Mouse (Mus musculus) lung, postnatal 0 days (tissue): ENCODE results near the gene Epb41l3. TPM values are rescaled to one million over a fixed set of nuclear protein-coding genes. Genes with fewer than 3 reads are reported as not detected.

ENCODE experiments used
- ATAC-seq: fragments of 200-750 bp; cut with Nextera tagmentation; 2 replicates; pipeline ENCODE4 v1.8.0; 2017; ENCODE audit warnings: moderate library complexity
- DNase-seq: peaks from one replicate; pipeline ENCODE4 v3.0.0-alpha.2; 2016; ENCODE audit warnings: low spot score
- H3K27ac ChIP-seq: fragments of 300-500 bp; sonication (generic); 2 replicates; pipeline ENCODE4 v1.5.1; 2014; ENCODE audit warnings: antibody characterized with exemption, mild to moderate bottlenecking, low read length, mixed read lengths
- H3K27me3 ChIP-seq: fragments of 300-500 bp; sonication (generic); replicated peaks from 2 replicates; pipeline ENCODE4 v1.6.1; 2014; ENCODE audit warnings: low read length, mixed read lengths; ENCODE audit not compliant: insufficient read depth
- H3K36me3 ChIP-seq: fragments of 300-500 bp; sonication (generic); 2 replicates; pipeline ENCODE4 v1.6.1; 2014; ENCODE audit warnings: low read length, mixed read lengths; ENCODE audit not compliant: insufficient read depth
- H3K4me1 ChIP-seq: fragments of 300-500 bp; sonication (generic); 2 replicates; pipeline ENCODE4 v1.6.1; 2014; ENCODE audit warnings: antibody characterized with exemption, low read depth, low read length, mixed read lengths; ENCODE audit not compliant: insufficient read depth
- H3K4me2 ChIP-seq: fragments of 300-500 bp; sonication (generic); replicated peaks from 2 replicates; pipeline ENCODE4 v1.6.1; 2014; ENCODE audit warnings: low read depth, mild to moderate bottlenecking, low read length, moderate library complexity, mixed read lengths
- H3K4me3 ChIP-seq: fragments of 300-500 bp; sonication (generic); 2 replicates; pipeline ENCODE4 v1.5.1; 2014; ENCODE audit warnings: low read depth, low read length
- H3K9ac ChIP-seq: fragments of 300-500 bp; sonication (generic); replicated peaks from 2 replicates; pipeline ENCODE4 v1.6.1; 2014; ENCODE audit warnings: low read depth, mild to moderate bottlenecking
- H3K9me3 ChIP-seq: fragments of 300-500 bp; sonication (generic); 2 replicates; pipeline ENCODE4 v1.6.1; 2016; ENCODE audit warnings: low read length, mixed read lengths
- CTCF ChIP-seq: IDR thresholded peaks from 2 replicates; pipeline ENCODE4 v1.5.1; 2016; ENCODE audit warnings: antibody characterized with exemption, mild to moderate bottlenecking
- EP300 ChIP-seq: IDR thresholded peaks from 2 replicates; pipeline ENCODE4 v1.6.1; 2016; ENCODE audit warnings: antibody characterized with exemption, mild to moderate bottlenecking, control low read depth
- WGBS: fragments of 180-500 bp; shearing (Covaris S2); extraction: QIAGEN DNeasy Blood & Tissue Kit; methylation state at CpG from one replicate; pipeline ENCODE4 v1.1.7; 2014; 5-methylcytosine and 5-hydroxymethylcytosine counted together
- polyA plus RNA-seq: library from polyadenylated mRNA; unstranded; fragments of >200 nt; fragmentation: Nextera tagmentation; extraction: Ambion mirVana; gene quantifications from 2 replicates; pipeline ENCODE4 v1.2.1, GENCODE M21; 2015

Gene Epb41l3
- polyA plus RNA-seq, 1 experiment from 2014 or later = 10.0 TPM

DNA sequence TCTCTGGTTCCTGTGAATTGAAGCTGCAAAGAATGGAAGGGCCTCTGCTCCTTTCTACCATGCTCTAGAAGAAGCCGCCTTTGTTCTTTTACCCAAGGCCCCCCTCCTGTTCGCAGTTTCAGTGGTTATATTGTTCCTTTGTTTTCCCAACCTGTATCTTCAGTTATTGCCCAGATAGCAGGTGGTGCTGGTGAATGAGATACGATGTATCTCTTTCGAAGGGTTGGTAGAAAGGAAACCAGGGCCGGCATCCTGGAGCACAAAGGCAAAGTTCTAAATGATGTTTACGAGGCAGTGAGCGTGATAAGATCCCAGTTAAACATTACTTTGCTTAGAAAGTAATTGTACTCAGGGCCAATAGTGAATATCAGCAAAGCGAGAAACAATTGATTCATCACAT lies 27.8 kb downstream of the Epb41l3 start:
- no peaks in the 10 kb centered on the region for H3K27me3 ChIP-seq
- DNase-seq (no peak), ATAC-seq (no peak)
- H3K4me2 ChIP-seq = no peak overlapping the region
- TF ChIP-seq CTCF = no peak
- TF ChIP-seq EP300 = no peak
- no peak overlapping the region for H3K27ac ChIP-seq
- no peaks in the 10 kb centered on the region for H3K9me3 ChIP-seq
- WGBS = 74% methylated on average over 8 of the region's 8 CpGs
- no peaks in the 10 kb centered on the region for H3K36me3 ChIP-seq
- no peak overlapping the region for H3K9ac ChIP-seq
- H3K4me1 ChIP-seq = no peaks in the 10 kb centered on the region
- no peak overlapping the region for H3K4me3 ChIP-seq

DNA sequence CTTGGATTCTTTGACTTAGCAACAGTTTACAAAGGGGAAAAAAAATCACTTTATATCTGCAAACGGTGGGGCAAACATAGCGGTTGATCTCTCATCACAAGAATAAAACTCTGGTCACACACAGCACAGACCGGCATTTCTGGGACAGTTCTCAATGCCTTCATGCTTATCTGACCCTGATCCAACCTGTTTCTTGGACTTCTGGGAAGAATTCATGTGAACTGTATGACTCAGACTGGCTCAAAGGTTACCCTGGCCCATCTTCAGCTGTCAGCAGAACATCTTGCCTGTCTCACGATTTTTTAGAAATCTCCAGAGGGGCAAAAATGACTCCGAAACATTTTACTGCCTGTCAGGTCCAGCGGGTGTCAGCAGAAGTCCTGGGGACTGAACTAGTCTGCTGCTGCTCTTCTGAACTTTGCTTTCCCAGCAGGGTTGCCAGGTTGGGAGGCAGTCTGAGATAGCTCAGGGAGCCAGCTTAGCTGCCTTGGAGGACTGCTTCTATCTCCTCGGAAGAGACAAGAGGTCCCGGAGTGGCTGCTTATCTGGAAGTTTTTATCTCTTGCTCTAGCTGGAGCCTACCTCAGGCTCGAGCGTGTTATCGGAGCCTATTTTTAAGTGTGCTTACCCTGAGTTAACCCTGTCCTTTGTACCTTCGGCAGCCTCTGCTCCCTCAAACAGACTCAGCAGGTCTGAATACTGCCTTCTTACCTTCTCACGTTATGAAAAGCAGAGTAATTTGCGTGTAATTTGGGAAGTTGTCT lies 29.7 kb downstream of the Epb41l3 start:
- Histone ChIP-seq H3K9ac (no peak overlapping the region), H3K4me3 (no peak overlapping the region), H3K4me1 (no peaks in the 10 kb centered on the region), H3K27me3 (no peaks in the 10 kb centered on the region), H3K9me3 (no peaks in the 10 kb centered on the region), H3K27ac (no peak overlapping the region), H3K4me2 (peak overlapping the region; percentile 19; the same call in 1 of the 2 replicates), H3K36me3 (no peaks in the 10 kb centered on the region)
- WGBS = 22% methylated on average over 14 of the region's 14 CpGs
- TF ChIP-seq EP300 (no peak), CTCF (no peak)
- no peak for DNase-seq
- ATAC-seq = no peak

DNA sequence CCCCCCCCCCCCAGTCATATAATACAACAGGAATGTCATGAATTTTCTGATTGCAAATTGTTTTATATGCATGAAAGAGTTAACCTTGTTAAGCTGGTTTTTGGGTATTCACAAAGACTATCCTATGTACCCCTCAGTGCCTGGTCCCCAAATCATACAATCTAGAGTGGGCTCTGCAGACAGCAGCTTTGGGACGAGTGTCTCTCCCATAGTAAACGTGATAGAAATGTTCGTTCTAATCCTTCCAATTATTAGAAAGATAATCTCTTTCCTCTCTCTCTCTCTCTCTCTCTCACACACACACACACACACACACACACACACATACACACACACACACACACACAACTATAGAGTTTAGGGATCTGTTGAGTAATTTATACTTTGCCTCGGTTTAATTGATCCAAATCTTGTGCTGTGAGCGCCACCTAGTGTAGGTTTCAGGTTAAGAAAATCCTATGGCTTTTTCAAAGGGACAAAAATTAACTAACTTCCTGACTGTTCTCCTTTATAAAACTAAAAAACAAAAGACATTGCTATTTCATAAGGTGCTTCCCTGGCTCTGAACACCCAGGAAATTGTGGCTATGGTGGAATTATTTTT lies 30.4 kb downstream of the Epb41l3 start:
- Histone ChIP-seq H3K4me2 (0 out of 2 replicates have a peak overlapping the region, but pooled peaks have one; percentile 19), H3K9ac (no peak overlapping the region), H3K27ac (no peak overlapping the region), H3K27me3 (no peaks in the 10 kb centered on the region), H3K36me3 (no peaks in the 10 kb centered on the region), H3K4me1 (no peaks in the 10 kb centered on the region), H3K4me3 (no peak overlapping the region), H3K9me3 (no peaks in the 10 kb centered on the region)
- no peak for ATAC-seq
- peak; percentile 74 for TF ChIP-seq CTCF
- no peak for TF ChIP-seq EP300
- 10% methylated on average over 5 of the region's 5 CpGs for WGBS
- DNase-seq = peak; percentile 65

DNA sequence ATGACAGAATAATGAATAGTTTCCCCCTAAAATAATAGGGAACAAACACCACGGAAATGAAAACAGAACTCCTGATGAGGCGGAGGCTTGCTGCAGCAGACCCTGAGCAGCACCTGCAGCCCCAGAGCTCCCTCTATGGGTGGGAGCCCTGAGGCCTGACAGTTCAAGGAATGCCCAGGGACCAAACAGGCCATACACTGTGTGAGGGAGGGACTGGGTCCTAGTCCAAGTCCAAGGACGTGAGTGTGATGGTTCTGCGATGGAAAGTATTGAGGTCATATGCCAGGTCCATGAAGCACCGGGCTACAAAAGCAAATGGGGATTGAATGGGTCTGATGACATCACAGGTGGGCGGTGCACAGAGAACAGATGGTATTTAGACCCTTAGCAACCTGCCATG lies 33.7 kb downstream of the Epb41l3 start:
- Histone ChIP-seq H3K4me3 (no peak overlapping the region), H3K27me3 (no peaks in the 10 kb centered on the region), H3K27ac (no peak overlapping the region), H3K9ac (no peak overlapping the region), H3K9me3 (no peaks in the 10 kb centered on the region), H3K36me3 (no peaks in the 10 kb centered on the region), H3K4me1 (no peaks in the 10 kb centered on the region), H3K4me2 (no peak overlapping the region)
- 50% methylated on average over 6 of the region's 6 CpGs for WGBS
- DNase-seq (peak; percentile 13), ATAC-seq (peak; percentile 30)
- no peak for TF ChIP-seq EP300
- TF ChIP-seq CTCF = peak; percentile 58

DNA sequence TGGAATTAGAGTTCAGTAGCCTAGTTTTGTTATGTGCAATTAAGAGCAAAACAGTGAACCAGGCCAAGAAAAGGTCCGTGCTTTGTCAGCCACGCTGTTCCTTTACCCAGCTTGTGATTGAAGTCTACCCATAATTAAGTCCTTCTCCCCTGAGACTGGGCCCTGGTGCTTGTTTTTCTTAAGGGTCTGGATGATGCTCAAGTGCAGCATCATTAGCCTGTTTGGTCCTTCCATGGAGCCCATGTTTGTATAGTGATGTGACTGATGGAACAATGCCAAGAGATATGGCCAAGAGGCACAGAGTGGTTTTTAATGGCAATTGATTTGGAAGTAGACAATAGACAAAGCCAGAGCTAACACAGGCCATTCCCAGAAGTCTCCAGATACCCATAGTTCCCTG lies 36.7 kb downstream of the Epb41l3 start:
- no peak overlapping the region for H3K4me2 ChIP-seq
- no peaks in the 10 kb centered on the region for H3K36me3 ChIP-seq
- 58% methylated on average over 2 of the region's 2 CpGs for WGBS
- no peak overlapping the region for H3K27ac ChIP-seq
- H3K4me1 ChIP-seq = no peaks in the 10 kb centered on the region
- H3K4me3 ChIP-seq = no peak overlapping the region
- ATAC-seq = no peak
- H3K9me3 ChIP-seq = no peaks in the 10 kb centered on the region
- no peak for DNase-seq
- TF ChIP-seq EP300 = no peak
- no peaks in the 10 kb centered on the region for H3K27me3 ChIP-seq
- no peak overlapping the region for H3K9ac ChIP-seq

DNA sequence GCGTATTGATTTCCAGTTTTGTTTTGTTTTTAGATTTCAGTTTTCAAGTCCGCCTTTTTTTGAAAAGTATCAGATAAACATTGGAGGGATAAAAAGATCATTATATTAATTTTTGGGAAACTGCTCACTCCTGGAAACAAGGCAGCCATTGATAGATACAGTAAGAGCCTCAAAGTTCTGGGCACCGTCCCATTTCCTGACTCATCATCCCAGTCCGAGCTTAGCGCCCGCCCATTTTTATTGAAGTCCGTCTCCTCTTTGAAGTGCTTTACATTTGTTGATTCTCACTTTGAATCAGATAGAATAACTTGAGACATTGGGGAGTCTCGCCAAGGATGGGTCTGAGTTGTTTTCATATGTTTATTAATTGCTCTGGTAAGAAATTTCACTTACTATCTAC lies 43.7 kb downstream of the Epb41l3 start:
- Histone ChIP-seq H3K4me1 (no peaks in the 10 kb centered on the region), H3K27ac (no peak overlapping the region), H3K36me3 (no peaks in the 10 kb centered on the region), H3K4me3 (no peak overlapping the region), H3K9ac (no peak overlapping the region), H3K4me2 (no peak overlapping the region), H3K9me3 (no peaks in the 10 kb centered on the region), H3K27me3 (0 out of 2 replicates have a peak, but pooled peaks cover 11% of the 10 kb centered on the region)
- no peak for DNase-seq
- WGBS = 60% methylated on average over 8 of the region's 8 CpGs
- TF ChIP-seq EP300 (no peak), CTCF (no peak)
- ATAC-seq = no peak
